Mouse (Mus musculus) lung, postnatal 0 days (tissue): ENCODE results near the gene Myl7. TPM values are rescaled to one million over a fixed set of nuclear protein-coding genes. Genes with fewer than 3 reads are reported as not detected.

Experiments used
- ATAC-seq: fragments of 200-750 bp; cut with Nextera tagmentation; 2 replicates; pipeline ENCODE4 v1.8.0; 2017; ENCODE audit warnings: moderate library complexity
- DNase-seq: peaks from one replicate; pipeline ENCODE4 v3.0.0-alpha.2; 2016; ENCODE audit warnings: low spot score
- H3K27ac ChIP-seq: fragments of 300-500 bp; sonication (generic); 2 replicates; pipeline ENCODE4 v1.5.1; 2014; ENCODE audit warnings: antibody characterized with exemption, mild to moderate bottlenecking, low read length, mixed read lengths
- H3K27me3 ChIP-seq: fragments of 300-500 bp; sonication (generic); replicated peaks from 2 replicates; pipeline ENCODE4 v1.6.1; 2014; ENCODE audit warnings: low read length, mixed read lengths; ENCODE audit not compliant: insufficient read depth
- H3K36me3 ChIP-seq: fragments of 300-500 bp; sonication (generic); 2 replicates; pipeline ENCODE4 v1.6.1; 2014; ENCODE audit warnings: low read length, mixed read lengths; ENCODE audit not compliant: insufficient read depth
- H3K4me1 ChIP-seq: fragments of 300-500 bp; sonication (generic); 2 replicates; pipeline ENCODE4 v1.6.1; 2014; ENCODE audit warnings: antibody characterized with exemption, low read depth, low read length, mixed read lengths; ENCODE audit not compliant: insufficient read depth
- H3K4me2 ChIP-seq: fragments of 300-500 bp; sonication (generic); replicated peaks from 2 replicates; pipeline ENCODE4 v1.6.1; 2014; ENCODE audit warnings: low read depth, mild to moderate bottlenecking, low read length, moderate library complexity, mixed read lengths
- H3K4me3 ChIP-seq: fragments of 300-500 bp; sonication (generic); 2 replicates; pipeline ENCODE4 v1.5.1; 2014; ENCODE audit warnings: low read depth, low read length
- H3K9ac ChIP-seq: fragments of 300-500 bp; sonication (generic); replicated peaks from 2 replicates; pipeline ENCODE4 v1.6.1; 2014; ENCODE audit warnings: low read depth, mild to moderate bottlenecking
- H3K9me3 ChIP-seq: fragments of 300-500 bp; sonication (generic); 2 replicates; pipeline ENCODE4 v1.6.1; 2016; ENCODE audit warnings: low read length, mixed read lengths
- CTCF ChIP-seq: IDR thresholded peaks from 2 replicates; pipeline ENCODE4 v1.5.1; 2016; ENCODE audit warnings: antibody characterized with exemption, mild to moderate bottlenecking
- EP300 ChIP-seq: IDR thresholded peaks from 2 replicates; pipeline ENCODE4 v1.6.1; 2016; ENCODE audit warnings: antibody characterized with exemption, mild to moderate bottlenecking, control low read depth
- WGBS: fragments of 180-500 bp; shearing (Covaris S2); extraction: QIAGEN DNeasy Blood & Tissue Kit; methylation state at CpG from one replicate; pipeline ENCODE4 v1.1.7; 2014; 5-methylcytosine and 5-hydroxymethylcytosine counted together
- polyA plus RNA-seq: library from polyadenylated mRNA; unstranded; fragments of >200 nt; fragmentation: Nextera tagmentation; extraction: Ambion mirVana; gene quantifications from 2 replicates; pipeline ENCODE4 v1.2.1, GENCODE M21; 2015

Gene Myl7
- polyA plus RNA-seq, 1 experiment from 2014 or later, result 327 TPM

GRCm38 (mm10) chr11:5851021-5851736 lies 47.4 kb downstream of the Myl7 start:
- H3K4me3 ChIP-seq, result no peak overlapping the region
- no peak for TF ChIP-seq CTCF
- no peak for TF ChIP-seq EP300
- 50% methylated on average over 4 of the region's 4 CpGs for WGBS
- ATAC-seq (no peak), DNase-seq (no peak)
- no peaks in the 10 kb centered on the region for H3K9me3 ChIP-seq
- H3K27ac ChIP-seq, result no peak overlapping the region
- H3K4me1 ChIP-seq, result no peaks in the 10 kb centered on the region
- no peaks in the 10 kb centered on the region for H3K27me3 ChIP-seq
- H3K36me3 ChIP-seq, result no peaks in the 10 kb centered on the region
- no peak overlapping the region for H3K4me2 ChIP-seq
- H3K9ac ChIP-seq, result no peak overlapping the region

GRCm38 (mm10) chr11:5850452-5850851 lies 48.1 kb downstream of the Myl7 start:
- no peak overlapping the region for H3K4me2 ChIP-seq
- H3K9ac ChIP-seq, result no peak overlapping the region
- H3K27me3 ChIP-seq, result no peaks in the 10 kb centered on the region
- no peaks in the 10 kb centered on the region for H3K36me3 ChIP-seq
- H3K9me3 ChIP-seq, result no peaks in the 10 kb centered on the region
- WGBS, result 36% methylated on average over 5 of the region's 5 CpGs
- no peak for TF ChIP-seq CTCF
- no peak for TF ChIP-seq EP300
- H3K4me3 ChIP-seq, result no peak overlapping the region
- DNase-seq, result no peak
- ATAC-seq, result no peak
- no peaks in the 10 kb centered on the region for H3K4me1 ChIP-seq
- H3K27ac ChIP-seq, result no peak overlapping the region

- no peaks in the 10 kb centered on the region for H3K36me3 ChIP-seq
- H3K27ac ChIP-seq, result no peak overlapping the region
- H3K4me1 ChIP-seq, result no peaks in the 10 kb centered on the region
- H3K9ac ChIP-seq, result no peak overlapping the region
- no peak for TF ChIP-seq EP300
- TF ChIP-seq CTCF, result no peak
- DNase-seq, result no peak
- no peak overlapping the region for H3K4me2 ChIP-seq
- H3K9me3 ChIP-seq, result no peaks in the 10 kb centered on the region
- H3K27me3 ChIP-seq, result no peaks in the 10 kb centered on the region
- no peak overlapping the region for H3K4me3 ChIP-seq
- ATAC-seq, result no peak; the same call in 1 of the 2 replicates
- 77% methylated on average over 2 of the region's 2 CpGs for WGBS
Observed at GRCm38 (mm10) chr11:5849316-5849715, 49.3 kb downstream of the Myl7 start.

GRCm38 (mm10) chr11:5848741-5849140 lies 49.8 kb downstream of the Myl7 start:
- ATAC-seq, result peak; percentile 53
- no peak for DNase-seq
- no peak for TF ChIP-seq EP300
- TF ChIP-seq CTCF, result no peak

GRCm38 (mm10) chr11:5846639-5847345 lies 51.8 kb downstream of the Myl7 start:
- Histone ChIP-seq H3K27ac (no peak overlapping the region), H3K36me3 (no peaks in the 10 kb centered on the region), H3K4me2 (no peak overlapping the region), H3K9ac (no peak overlapping the region), H3K9me3 (no peaks in the 10 kb centered on the region), H3K4me3 (no peak overlapping the region), H3K4me1 (no peaks in the 10 kb centered on the region), H3K27me3 (no peaks in the 10 kb centered on the region)
- ATAC-seq (no peak), DNase-seq (no peak)
- WGBS, result 42% methylated on average over 7 of the region's 7 CpGs
- TF ChIP-seq CTCF (no peak), EP300 (no peak)

More at GRCm38 (mm10) chr11:5848741-5849140, 49.8 kb downstream of the Myl7 start:
- Histone ChIP-seq H3K36me3 (no peaks in the 10 kb centered on the region), H3K4me1 (no peaks in the 10 kb centered on the region), H3K4me2 (no peak overlapping the region), H3K9ac (no peak overlapping the region), H3K9me3 (no peaks in the 10 kb centered on the region), H3K27ac (no peak overlapping the region), H3K4me3 (no peak overlapping the region), H3K27me3 (no peaks in the 10 kb centered on the region)
- 68% methylated on average over 6 of the region's 6 CpGs for WGBS

Other genes with a start within 250 kb of the Myl7 start
- gene Mrps24, start 183.1 kb downstream of the Myl7 start, polyA plus RNA-seq, result 178 and 201 TPM in 2 replicates
- gene Urgcp, start 136.4 kb downstream of the Myl7 start, polyA plus RNA-seq, result 18.3 and 19.0 TPM in 2 replicates
- 98.0 and 99.7 TPM in 2 replicates for gene Dbnl, start 110.3 kb downstream of the Myl7 start, polyA plus RNA-seq
- 28.8 and 29.8 TPM in 2 replicates for gene Pgam2, start 95.0 kb downstream of the Myl7 start, polyA plus RNA-seq
- 5.9 and 8.2 TPM in 2 replicates for gene Polm, start 60.8 kb downstream of the Myl7 start, polyA plus RNA-seq
- 21.8 and 22.3 TPM in 2 replicates for gene Aebp1, start 36.8 kb downstream of the Myl7 start, polyA plus RNA-seq
- gene Pold2, start 20.5 kb downstream of the Myl7 start, polyA plus RNA-seq, result 30.1 and 34.1 TPM in 2 replicates
- 1.2 and 2.1 TPM in 2 replicates for gene Gck, start 51.3 kb upstream of the Myl7 start, polyA plus RNA-seq
- gene Ykt6, start 56.9 kb upstream of the Myl7 start, polyA plus RNA-seq, result 40.2 and 40.9 TPM in 2 replicates
- gene Camk2b, start 167.6 kb upstream of the Myl7 start, polyA plus RNA-seq, result 2.9 TPM in 2 replicates